Mouse (Mus musculus) CD4-positive naive resting alpha-beta T cell, adult 57 days (primary cell): ENCODE data around the gene Rabgef1. TPM values are rescaled to one million over a fixed set of nuclear protein-coding genes. Genes with fewer than 3 reads are reported as not detected.

Experiments
- total RNA-seq: library from RNA; stranded (reverse); gene quantifications from one replicate; pipeline ENCODE4 v1.2.4, GENCODE M21; 2023

The Rabgef1 gene
- total RNA-seq = 35.3 TPM

GRCm38 (mm10) chr5:130171423-130171954, at the start of gene Rabgef1:
Rabgef1 (plus strand) TSS chr5:130171798.

DNA sequence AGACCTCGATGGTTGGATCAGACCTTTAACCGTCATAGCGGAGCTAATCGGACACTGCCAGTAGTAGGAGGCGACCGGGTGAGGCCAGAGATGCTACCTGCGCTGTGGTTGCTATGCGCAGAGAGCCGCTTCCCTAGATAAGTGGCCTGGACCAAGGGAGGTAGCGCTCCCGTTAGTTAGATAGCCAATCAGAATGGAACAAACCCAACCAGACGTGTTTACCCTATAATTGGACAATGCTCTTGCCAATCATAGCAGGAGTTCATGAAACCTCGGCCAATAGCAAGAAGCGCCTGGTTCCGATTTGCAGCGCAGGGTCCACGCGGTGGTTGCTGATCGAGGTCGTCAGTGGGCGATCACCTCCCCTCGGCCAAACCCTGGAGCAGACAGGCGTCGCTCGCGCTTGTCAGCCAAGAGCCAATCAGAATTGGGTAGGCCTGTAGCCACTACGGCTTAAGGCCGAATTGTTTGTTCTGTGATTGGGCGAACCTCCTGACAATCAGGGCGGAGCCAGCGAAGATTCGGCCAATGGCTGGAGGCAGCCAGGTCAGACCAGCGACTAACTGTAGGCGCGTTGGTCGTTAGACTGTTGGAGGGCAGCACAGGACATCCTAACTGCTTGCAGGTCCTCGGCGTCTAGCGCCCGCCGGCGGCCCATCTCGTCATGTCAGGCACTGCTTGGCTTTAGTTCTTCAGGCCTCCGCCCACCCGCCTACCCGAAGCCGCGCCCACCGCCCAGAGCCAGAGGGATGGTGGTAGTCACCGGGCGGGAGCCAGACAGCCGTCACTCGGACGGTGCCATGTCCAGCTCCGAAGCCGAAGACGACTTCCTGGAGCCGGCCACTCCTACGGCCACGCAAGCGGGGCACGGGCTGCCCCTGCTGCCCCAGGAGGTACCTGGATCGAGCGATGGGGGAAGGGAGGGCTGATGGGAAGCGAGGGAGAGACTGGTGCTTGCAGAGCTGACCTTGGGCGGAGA, 27.0 kb upstream of the Rabgef1 start, which contains the start of gene Kctd7:
Kctd7 (plus strand) TSS at position 528 of the 979 bp plus-strand sequence.

GRCm38 (mm10) chr5:130216781-130217180, 45.2 kb downstream of the Rabgef1 start, which contains the start of gene Tmem248:
Tmem248 (plus strand) TSS chr5:130217081.

GRCm38 (mm10) chr5:130255017-130255720, 83.6 kb downstream of the Rabgef1 start, which contains the start of the genes Sbds and Tyw1:
Sbds (minus strand) TSS chr5:130255530.
Tyw1 (plus strand) TSS chr5:130255619.

Other genes starting within 250 kb of the Rabgef1 start
- gene Vkorc1l1, start 229.8 kb upstream of the Rabgef1 start, total RNA-seq = 10.6 TPM
- 25.3 TPM for gene Gusb, start 168.7 kb upstream of the Rabgef1 start, total RNA-seq
- gene Asl, start 142.6 kb upstream of the Rabgef1 start, total RNA-seq = 18.3 TPM
- gene Crcp, start 142.5 kb upstream of the Rabgef1 start, total RNA-seq = 18.3 TPM
- 5.3 TPM for gene Tpst1, start 98.5 kb upstream of the Rabgef1 start, total RNA-seq
- gene Kctd7, start 26.9 kb upstream of the Rabgef1 start, total RNA-seq = 4.9 TPM
- 68.8 TPM for gene Tmem248, start 45.3 kb downstream of the Rabgef1 start, total RNA-seq
- 79.5 TPM for gene Sbds, start 83.7 kb downstream of the Rabgef1 start, total RNA-seq
- 27.8 TPM for gene Tyw1, start 83.8 kb downstream of the Rabgef1 start, total RNA-seq
- gene Caln1, start 197.7 kb downstream of the Rabgef1 start, total RNA-seq = not detected
- not detected for gene A330070K13Rik, start 212.8 kb downstream of the Rabgef1 start, total RNA-seq